Mouse (Mus musculus): ENCODE data around the gene Hoxa4. TPM values are rescaled to one million over a fixed set of nuclear protein-coding genes. Genes with fewer than 3 reads are reported as not detected.
A peak's percentile ranks its signal among the peaks of the same experiment; 100 is the strongest.

Gene Hoxa4
- polyA plus RNA-seq, 1 experiment from 2014 or later = 0.13 TPM

- 14% methylated on average over 18 of the region's 18 CpGs for WGBS (ENCODE audit: insufficient replicate concordance)
- H3K4me1 ChIP-seq (ENCODE audit: insufficient read depth) = peaks cover 6% of the 10 kb centered on the region
- no peaks in the 10 kb centered on the region for H3K9me3 ChIP-seq (ENCODE audit: low read length)
- H3K27ac ChIP-seq (ENCODE audit: low read depth) = no peak overlapping the region
- H3K4me2 ChIP-seq (ENCODE audit: low read depth, low read length) = peak overlapping the region; percentile 52
- H3K9ac ChIP-seq (replicated peaks) = no peak overlapping the region
- no peak for TF ChIP-seq CTCF (IDR thresholded peaks at IDR 0.05; ENCODE audit: low read depth)
- no peak for TF ChIP-seq EP300 (IDR thresholded peaks at IDR 0.05; ENCODE audit: low read depth)
- no peaks in the 10 kb centered on the region for H3K36me3 ChIP-seq (replicated peaks; ENCODE audit: insufficient read depth, low read length)
- peak overlapping the region; percentile 29 for H3K4me3 ChIP-seq (ENCODE audit: low read depth, low read length)
- ATAC-seq (no peak), DNase-seq (peak; percentile 13)
- peaks cover 97% of the 10 kb centered on the region for H3K27me3 ChIP-seq (ENCODE audit: insufficient read depth, low read length)
These were observed 17.5 kb upstream of the Hoxa4 start for GRCm38 (mm10) chr6:52208868-52209684.

- no peak within 1 kb of the TSS for H3K9ac ChIP-seq (replicated peaks)
- H3K4me3 ChIP-seq (ENCODE audit: low read depth, low read length) = peak within 1 kb of the TSS; percentile 29
- peaks cover 97% of the 10 kb centered on the region for H3K27me3 ChIP-seq (ENCODE audit: insufficient read depth, low read length)
- DNase-seq = peak; percentile 39
- no peak for ATAC-seq
- peaks cover 6% of the 10 kb centered on the region for H3K4me1 ChIP-seq (ENCODE audit: insufficient read depth)
- H3K27ac ChIP-seq (ENCODE audit: low read depth) = no peak within 1 kb of the TSS
- no peaks in the 10 kb centered on the region for H3K9me3 ChIP-seq (ENCODE audit: low read length)
- peak within 1 kb of the TSS; percentile 52 for H3K4me2 ChIP-seq (ENCODE audit: low read depth, low read length)
- WGBS (ENCODE audit: insufficient replicate concordance) = 11% methylated on average over 47 of the region's 47 CpGs
- H3K36me3 ChIP-seq (replicated peaks; ENCODE audit: insufficient read depth, low read length) = no peaks in the 10 kb centered on the region
- TF ChIP-seq EP300 (IDR thresholded peaks at IDR 0.05; ENCODE audit: low read depth) (no peak), CTCF (IDR thresholded peaks at IDR 0.05; ENCODE audit: low read depth) (no peak)
These were observed 16.7 kb upstream of the Hoxa4 start, which contains the start of gene Hoxa6 for GRCm38 (mm10) chr6:52208072-52208867. Gene Hoxa6 (minus strand): TSS chr6:52208722.

- H3K9ac ChIP-seq (replicated peaks) = no peak overlapping the region
- H3K9me3 ChIP-seq (ENCODE audit: low read length) = no peaks in the 10 kb centered on the region
- ATAC-seq = no peak
- no peaks in the 10 kb centered on the region for H3K36me3 ChIP-seq (replicated peaks; ENCODE audit: insufficient read depth, low read length)
- no peak overlapping the region for H3K27ac ChIP-seq (ENCODE audit: low read depth)
- H3K4me3 ChIP-seq (ENCODE audit: low read depth, low read length) = no peak overlapping the region
- no peak for TF ChIP-seq CTCF (IDR thresholded peaks at IDR 0.05; ENCODE audit: low read depth)
- no peak for TF ChIP-seq EP300 (IDR thresholded peaks at IDR 0.05; ENCODE audit: low read depth)
- H3K4me1 ChIP-seq (ENCODE audit: insufficient read depth) = peaks cover 6% of the 10 kb centered on the region
- no peak for DNase-seq
- H3K4me2 ChIP-seq (ENCODE audit: low read depth, low read length) = no peak overlapping the region
- H3K27me3 ChIP-seq (ENCODE audit: insufficient read depth, low read length) = peaks cover 97% of the 10 kb centered on the region
These were observed 16.1 kb upstream of the Hoxa4 start for GRCm38 (mm10) chr6:52207684-52207976.

- no peak overlapping the region for H3K27ac ChIP-seq (ENCODE audit: low read depth)
- TF ChIP-seq CTCF (IDR thresholded peaks at IDR 0.05; ENCODE audit: low read depth) (no peak), EP300 (IDR thresholded peaks at IDR 0.05; ENCODE audit: low read depth) (no peak)
- H3K36me3 ChIP-seq (replicated peaks; ENCODE audit: insufficient read depth, low read length) = no peaks in the 10 kb centered on the region
- no peak overlapping the region for H3K9ac ChIP-seq (replicated peaks)
- peaks cover 95% of the 10 kb centered on the region for H3K27me3 ChIP-seq (ENCODE audit: insufficient read depth, low read length)
- ATAC-seq = no peak
- DNase-seq = no peak
- H3K4me1 ChIP-seq (ENCODE audit: insufficient read depth) = peaks cover 6% of the 10 kb centered on the region; the same call in 1 of the 2 replicates
- H3K9me3 ChIP-seq (ENCODE audit: low read length) = no peaks in the 10 kb centered on the region
- H3K4me2 ChIP-seq (ENCODE audit: low read depth, low read length) = no peak overlapping the region
- 35% methylated on average over 4 of the region's 4 CpGs for WGBS (ENCODE audit: insufficient replicate concordance)
- no peak overlapping the region for H3K4me3 ChIP-seq (ENCODE audit: low read depth, low read length)
These were observed 15.5 kb upstream of the Hoxa4 start for GRCm38 (mm10) chr6:52206882-52207683.

- no peak overlapping the region for H3K27ac ChIP-seq (ENCODE audit: low read depth)
- peaks cover 6% of the 10 kb centered on the region; the same call in 1 of the 2 replicates for H3K4me1 ChIP-seq (ENCODE audit: insufficient read depth)
- ATAC-seq (no peak), DNase-seq (no peak)
- no peak overlapping the region for H3K4me2 ChIP-seq (ENCODE audit: low read depth, low read length)
- H3K4me3 ChIP-seq (ENCODE audit: low read depth, low read length) = no peak overlapping the region
- no peaks in the 10 kb centered on the region for H3K9me3 ChIP-seq (ENCODE audit: low read length)
- WGBS (ENCODE audit: insufficient replicate concordance) = 52% methylated on average over 55 of the region's 55 CpGs
- H3K27me3 ChIP-seq (ENCODE audit: insufficient read depth, low read length) = peaks cover 93% of the 10 kb centered on the region
- H3K36me3 ChIP-seq (replicated peaks; ENCODE audit: insufficient read depth, low read length) = no peaks in the 10 kb centered on the region
- TF ChIP-seq EP300 (IDR thresholded peaks at IDR 0.05; ENCODE audit: low read depth) (no peak), CTCF (IDR thresholded peaks at IDR 0.05; ENCODE audit: low read depth) (no peak)
- H3K9ac ChIP-seq (replicated peaks) = no peak overlapping the region
These were observed 14.4 kb upstream of the Hoxa4 start for GRCm38 (mm10) chr6:52205638-52206621.
